Mouse (Mus musculus): ENCODE measurements at regions not wholly inside any gene's neighbourhood (a gene's known extent, or its start where the extent isn't known, plus 50 kb on each side); places are given as distances from the start of the nearest gene placed in this dataset.

GRCm38 (mm10) chr3:119938425-119938824 lies 154.2 kb upstream of the Ptbp2 start:
- H3K4me3 ChIP-seq (ENCODE audit: low read depth, low read length): no peak overlapping the region
- no peak overlapping the region for H3K4me2 ChIP-seq (ENCODE audit: low read depth, low read length)
- H3K9ac ChIP-seq (replicated peaks; ENCODE audit: low read length): no peak overlapping the region
- no peaks in the 10 kb centered on the region for H3K9me3 ChIP-seq (replicated peaks; ENCODE audit: control insufficient read depth, low read length)
- H3K27me3 ChIP-seq (ENCODE audit: control insufficient read depth, insufficient read depth, low read length): no peaks in the 10 kb centered on the region
- ATAC-seq (replicated peaks; ENCODE audit: insufficient number of reproducible peaks, low FRiP score, low TSS enrichment, low read depth) (no peak), DNase-seq (ENCODE audit: low spot score) (no peak)
- no peak overlapping the region for H3K27ac ChIP-seq (replicated peaks; ENCODE audit: low read depth, low read length)
- 63% methylated on average over 6 of the region's 6 CpGs for WGBS
- no peaks in the 10 kb centered on the region for H3K4me1 ChIP-seq (ENCODE audit: control insufficient read depth, insufficient read depth, low read length)
- H3K36me3 ChIP-seq (replicated peaks; ENCODE audit: control insufficient read depth, insufficient read depth, low read depth, low read length): no peaks in the 10 kb centered on the region

- DNase-seq (ENCODE audit: low spot score): no peak
- ATAC-seq (replicated peaks; ENCODE audit: insufficient number of reproducible peaks, low FRiP score, low TSS enrichment, low read depth): no peak
- Histone ChIP-seq H3K9ac (replicated peaks; ENCODE audit: low read length) (no peak overlapping the region), H3K4me2 (ENCODE audit: low read depth, low read length) (no peak overlapping the region), H3K27ac (replicated peaks; ENCODE audit: low read depth, low read length) (no peak overlapping the region), H3K9me3 (replicated peaks; ENCODE audit: control insufficient read depth, low read length) (no peaks in the 10 kb centered on the region), H3K27me3 (ENCODE audit: control insufficient read depth, insufficient read depth, low read length) (no peaks in the 10 kb centered on the region), H3K4me1 (ENCODE audit: control insufficient read depth, insufficient read depth, low read length) (no peaks in the 10 kb centered on the region), H3K36me3 (replicated peaks; ENCODE audit: control insufficient read depth, insufficient read depth, low read depth, low read length) (no peaks in the 10 kb centered on the region), H3K4me3 (ENCODE audit: low read depth, low read length) (no peak overlapping the region)
- WGBS: 81% methylated on average over 1 of the region's 1 CpGs
These were observed 152.3 kb upstream of the Ptbp2 start for GRCm38 (mm10) chr3:119936526-119936925.

GRCm38 (mm10) chr3:119933049-119933511 lies 148.8 kb upstream of the Ptbp2 start:
- WGBS: 35% methylated on average over 5 of the region's 5 CpGs
- H3K9ac ChIP-seq (replicated peaks; ENCODE audit: low read length): no peak overlapping the region
- no peaks in the 10 kb centered on the region for H3K9me3 ChIP-seq (replicated peaks; ENCODE audit: control insufficient read depth, low read length)
- H3K4me3 ChIP-seq (ENCODE audit: low read depth, low read length): no peak overlapping the region
- H3K4me2 ChIP-seq (ENCODE audit: low read depth, low read length): no peak overlapping the region
- H3K27me3 ChIP-seq (ENCODE audit: control insufficient read depth, insufficient read depth, low read length): no peaks in the 10 kb centered on the region
- DNase-seq (ENCODE audit: low spot score) (peak; percentile 55), ATAC-seq (replicated peaks; ENCODE audit: insufficient number of reproducible peaks, low FRiP score, low TSS enrichment, low read depth) (no peak)
- H3K27ac ChIP-seq (replicated peaks; ENCODE audit: low read depth, low read length): no peak overlapping the region
- H3K36me3 ChIP-seq (replicated peaks; ENCODE audit: control insufficient read depth, insufficient read depth, low read depth, low read length): no peaks in the 10 kb centered on the region
- H3K4me1 ChIP-seq (ENCODE audit: control insufficient read depth, insufficient read depth, low read length): no peaks in the 10 kb centered on the region

GRCm38 (mm10) chr3:119928281-119928680 lies 144.0 kb upstream of the Ptbp2 start:
- no peaks in the 10 kb centered on the region for H3K9me3 ChIP-seq (replicated peaks; ENCODE audit: control insufficient read depth, low read length)
- no peak for DNase-seq (ENCODE audit: low spot score)
- no peak overlapping the region for H3K4me3 ChIP-seq (ENCODE audit: low read depth, low read length)
- no peak overlapping the region for H3K9ac ChIP-seq (replicated peaks; ENCODE audit: low read length)
- H3K4me2 ChIP-seq (ENCODE audit: low read depth, low read length): no peak overlapping the region
- no peaks in the 10 kb centered on the region for H3K36me3 ChIP-seq (replicated peaks; ENCODE audit: control insufficient read depth, insufficient read depth, low read depth, low read length)
- no peaks in the 10 kb centered on the region for H3K4me1 ChIP-seq (ENCODE audit: control insufficient read depth, insufficient read depth, low read length)
- H3K27ac ChIP-seq (replicated peaks; ENCODE audit: low read depth, low read length): no peak overlapping the region
- 78% methylated on average over 2 of the region's 2 CpGs for WGBS
- H3K27me3 ChIP-seq (ENCODE audit: control insufficient read depth, insufficient read depth, low read length): no peaks in the 10 kb centered on the region
- no peak for ATAC-seq (replicated peaks; ENCODE audit: insufficient number of reproducible peaks, low FRiP score, low TSS enrichment, low read depth)

DNA sequence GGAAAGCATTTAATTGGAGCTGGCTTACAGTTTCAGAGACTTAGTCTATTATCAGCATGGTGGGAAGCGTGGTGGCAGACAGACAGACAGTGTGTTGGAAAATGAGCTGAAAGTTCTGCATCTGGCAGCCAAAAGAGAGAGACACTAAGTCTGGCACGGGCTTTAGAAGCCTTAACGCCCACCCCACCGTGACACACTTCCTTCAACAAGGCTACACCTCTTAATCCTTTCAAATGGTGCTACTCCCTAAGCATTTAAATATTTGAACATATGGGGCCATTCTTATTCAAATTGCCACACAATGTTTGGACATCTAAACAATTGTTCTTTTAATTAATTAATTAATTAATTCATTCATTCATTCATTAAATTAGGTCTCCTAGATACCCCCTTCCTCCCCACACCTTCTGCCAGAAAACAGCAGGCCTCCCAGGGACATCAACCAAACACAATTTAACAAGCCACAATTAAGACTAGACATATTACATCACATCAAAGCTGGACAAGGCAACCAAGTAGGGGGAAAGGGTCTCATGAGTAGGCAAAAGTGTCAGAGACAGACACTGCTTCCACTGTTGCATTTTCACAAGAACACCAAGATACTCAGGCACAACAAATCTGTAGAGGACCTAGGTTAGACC lies 135.4 kb upstream of the Ptbp2 start:
- Histone ChIP-seq H3K4me3 (ENCODE audit: low read depth, low read length) (no peak overlapping the region), H3K9ac (replicated peaks; ENCODE audit: low read length) (no peak overlapping the region), H3K27ac (replicated peaks; ENCODE audit: low read depth, low read length) (no peak overlapping the region), H3K4me2 (ENCODE audit: low read depth, low read length) (no peak overlapping the region), H3K27me3 (ENCODE audit: control insufficient read depth, insufficient read depth, low read length) (no peaks in the 10 kb centered on the region), H3K9me3 (replicated peaks; ENCODE audit: control insufficient read depth, low read length) (no peaks in the 10 kb centered on the region), H3K4me1 (ENCODE audit: control insufficient read depth, insufficient read depth, low read length) (no peaks in the 10 kb centered on the region), H3K36me3 (replicated peaks; ENCODE audit: control insufficient read depth, insufficient read depth, low read depth, low read length) (no peaks in the 10 kb centered on the region)
- WGBS: 90% methylated on average over 4 of the region's 4 CpGs
- DNase-seq (ENCODE audit: low spot score) (no peak), ATAC-seq (replicated peaks; ENCODE audit: insufficient number of reproducible peaks, low FRiP score, low TSS enrichment, low read depth) (no peak)

DNA sequence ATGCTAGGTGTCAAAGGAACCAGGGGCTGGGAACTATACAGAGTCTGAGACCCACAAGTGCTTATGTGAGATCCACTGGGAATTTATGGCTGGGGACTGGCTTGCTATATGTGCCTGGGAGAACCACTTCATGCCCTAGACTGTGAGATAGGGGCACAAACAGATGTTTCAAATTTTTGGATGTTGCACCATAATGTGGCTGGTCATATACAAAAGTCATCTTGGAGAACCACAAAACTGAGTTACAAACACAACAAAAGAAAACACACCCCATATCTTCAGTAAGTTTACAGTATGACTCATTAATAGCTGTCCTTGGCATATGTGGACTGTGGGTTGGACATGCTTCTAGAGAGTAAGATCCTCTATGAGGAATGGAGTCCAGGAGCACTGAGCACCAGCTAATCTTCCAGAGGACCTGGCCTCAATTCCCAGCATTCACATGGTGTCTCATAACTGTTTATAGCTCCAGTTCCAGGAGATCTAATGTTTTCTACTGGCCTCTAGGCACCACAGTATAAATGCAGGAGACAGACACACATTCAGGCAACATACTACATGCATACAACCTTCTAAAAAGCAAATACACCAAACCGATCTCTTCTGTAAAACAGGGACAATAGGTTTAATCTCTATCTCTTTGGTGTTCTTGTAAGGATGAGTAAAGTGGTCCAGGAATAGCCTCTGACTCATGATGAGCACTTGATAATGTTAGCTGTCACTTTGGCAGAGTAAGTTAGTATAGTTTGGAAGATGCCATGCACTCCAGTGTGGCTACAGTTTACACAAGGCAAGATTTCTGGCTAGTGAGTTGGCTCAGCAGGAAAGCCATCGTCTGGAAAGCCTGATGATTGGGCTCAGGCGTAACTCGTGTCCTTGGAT lies 132.0 kb upstream of the Ptbp2 start:
- Histone ChIP-seq H3K36me3 (replicated peaks; ENCODE audit: control insufficient read depth, insufficient read depth, low read depth, low read length) (no peaks in the 10 kb centered on the region), H3K27ac (replicated peaks; ENCODE audit: low read depth, low read length) (no peak overlapping the region), H3K4me3 (ENCODE audit: low read depth, low read length) (no peak overlapping the region), H3K9ac (replicated peaks; ENCODE audit: low read length) (no peak overlapping the region), H3K9me3 (replicated peaks; ENCODE audit: control insufficient read depth, low read length) (no peaks in the 10 kb centered on the region), H3K4me1 (ENCODE audit: control insufficient read depth, insufficient read depth, low read length) (no peaks in the 10 kb centered on the region), H3K4me2 (ENCODE audit: low read depth, low read length) (no peak overlapping the region), H3K27me3 (ENCODE audit: control insufficient read depth, insufficient read depth, low read length) (no peaks in the 10 kb centered on the region)
- 88% methylated on average over 4 of the region's 4 CpGs for WGBS
- DNase-seq (ENCODE audit: low spot score) (no peak), ATAC-seq (replicated peaks; ENCODE audit: insufficient number of reproducible peaks, low FRiP score, low TSS enrichment, low read depth) (no peak)

DNA sequence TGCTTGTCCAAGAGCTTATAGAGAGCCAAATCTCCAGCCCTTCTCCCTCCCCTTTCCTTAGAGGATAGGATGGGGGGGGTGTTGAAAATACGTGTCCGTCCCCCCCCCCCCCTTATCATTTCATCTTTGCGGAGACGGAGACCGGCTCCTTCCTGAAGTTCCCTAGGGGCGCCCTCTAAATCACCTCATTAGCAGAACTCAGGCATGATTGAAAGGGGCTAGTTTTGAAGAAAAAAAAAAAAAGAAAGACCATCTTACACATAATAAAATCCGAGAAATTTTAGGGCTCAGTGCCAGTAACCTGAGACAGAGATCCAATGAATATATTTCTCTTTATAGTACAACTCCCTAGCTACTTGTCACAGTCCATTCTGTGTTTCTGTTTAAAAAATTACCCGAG lies 127.3 kb upstream of the Ptbp2 start:
- Histone ChIP-seq H3K9ac (replicated peaks; ENCODE audit: low read length) (no peak overlapping the region), H3K4me3 (ENCODE audit: low read depth, low read length) (no peak overlapping the region), H3K4me1 (ENCODE audit: control insufficient read depth, insufficient read depth, low read length) (no peaks in the 10 kb centered on the region), H3K27ac (replicated peaks; ENCODE audit: low read depth, low read length) (no peak overlapping the region), H3K4me2 (ENCODE audit: low read depth, low read length) (no peak overlapping the region), H3K36me3 (replicated peaks; ENCODE audit: control insufficient read depth, insufficient read depth, low read depth, low read length) (no peaks in the 10 kb centered on the region), H3K9me3 (replicated peaks; ENCODE audit: control insufficient read depth, low read length) (no peaks in the 10 kb centered on the region), H3K27me3 (ENCODE audit: control insufficient read depth, insufficient read depth, low read length) (no peaks in the 10 kb centered on the region)
- 43% methylated on average over 8 of the region's 8 CpGs for WGBS
- DNase-seq (ENCODE audit: low spot score): peak; percentile 18
- peak; percentile 62; the same call in 1 of the 2 replicates for ATAC-seq (replicated peaks; ENCODE audit: insufficient number of reproducible peaks, low FRiP score, low TSS enrichment, low read depth)

DNA sequence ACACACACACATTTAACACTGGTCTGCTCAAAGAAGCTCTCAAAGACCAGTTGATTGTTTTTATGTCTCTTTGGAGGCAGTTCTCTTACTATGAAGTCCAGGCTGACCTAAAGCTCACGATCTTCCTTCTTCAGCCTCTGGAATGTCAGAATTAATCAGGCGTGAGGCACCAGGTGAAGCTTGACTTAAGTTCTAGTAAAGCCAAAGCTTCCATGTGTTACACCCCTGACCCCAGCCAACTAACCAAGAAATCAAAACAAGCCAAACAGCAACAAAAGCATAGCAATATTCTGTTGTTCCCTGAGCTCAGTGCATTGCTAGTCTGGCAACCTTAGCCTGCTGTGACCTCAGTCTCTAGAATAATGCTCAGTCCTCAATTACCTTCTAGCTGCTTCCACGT lies 120.0 kb upstream of the Ptbp2 start:
- no peak overlapping the region for H3K4me2 ChIP-seq (ENCODE audit: low read depth, low read length)
- H3K27ac ChIP-seq (replicated peaks; ENCODE audit: low read depth, low read length): no peak overlapping the region
- no peak overlapping the region for H3K9ac ChIP-seq (replicated peaks; ENCODE audit: low read length)
- DNase-seq (ENCODE audit: low spot score) (no peak), ATAC-seq (replicated peaks; ENCODE audit: insufficient number of reproducible peaks, low FRiP score, low TSS enrichment, low read depth) (no peak)
- H3K36me3 ChIP-seq (replicated peaks; ENCODE audit: control insufficient read depth, insufficient read depth, low read depth, low read length): no peaks in the 10 kb centered on the region
- H3K9me3 ChIP-seq (replicated peaks; ENCODE audit: control insufficient read depth, low read length): no peaks in the 10 kb centered on the region
- 67% methylated on average over 3 of the region's 3 CpGs for WGBS
- no peaks in the 10 kb centered on the region for H3K4me1 ChIP-seq (ENCODE audit: control insufficient read depth, insufficient read depth, low read length)
- H3K27me3 ChIP-seq (ENCODE audit: control insufficient read depth, insufficient read depth, low read length): no peaks in the 10 kb centered on the region
- no peak overlapping the region for H3K4me3 ChIP-seq (ENCODE audit: low read depth, low read length)

Data from embryonic facial prominence, embryonic 11.5 days (tissue).